Comparison of ENCODE assay signal across 8 mouse cellular contexts in the genomic region with DNA sequence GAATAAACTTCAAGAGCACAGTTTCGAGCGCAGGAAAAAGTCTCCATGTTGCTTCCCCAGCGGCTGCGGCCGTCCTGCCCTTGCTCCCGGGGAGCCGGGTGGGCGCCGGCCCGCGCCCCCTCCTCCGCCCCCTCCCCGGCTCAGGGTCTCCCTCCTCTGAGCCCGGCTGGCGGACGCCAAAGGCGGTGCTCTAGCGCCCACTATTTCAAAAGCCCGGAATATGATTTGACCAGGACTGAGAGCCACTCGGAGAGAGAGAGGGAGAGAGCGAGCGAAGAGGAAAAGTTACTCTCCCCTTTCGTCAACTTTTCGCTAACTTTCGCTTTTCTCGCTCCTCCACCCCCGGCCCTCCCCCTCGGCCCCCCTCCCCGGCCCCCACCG. TPM values are rescaled to one million over a fixed set of nuclear protein-coding genes. Genes with fewer than 3 reads are reported as not detected.
A peak's percentile ranks its signal among the peaks of the same experiment; 100 is the strongest.
DNase-seq lines count a peak whose midpoint lies in the region; ATAC-seq and TF ChIP-seq lines count a peak whose summit lies in the region.

No protein-coding gene starts in this region.

- peak overlapping the region; percentile 98 for H3K27ac ChIP-seq in embryonic facial prominence, embryonic 13.5 days
- H3K27ac ChIP-seq in hindbrain, embryonic 11.5 days (ENCODE audit: low read depth, low read length): peak overlapping the region; percentile 70
- H3K27ac ChIP-seq in liver, adult 2 months (replicated peaks; ENCODE audit: insufficient read depth, low read depth, low read length): no peak overlapping the region
- H3K27ac ChIP-seq in neural tube, embryonic 13.5 days (replicated peaks): peak overlapping the region; percentile 81

- no peak for TF ChIP-seq POLR2A in liver, adult 2 months (IDR thresholded peaks at IDR 0.05; ENCODE audit: extremely low read depth, insufficient read depth, low read length)

- no peaks in the 10 kb centered on the region for H3K79me2 ChIP-seq in liver, adult 2 months (ENCODE audit: control insufficient read depth, insufficient read depth, low read length)

- peak overlapping the region; percentile 92 for H3K9ac ChIP-seq in embryonic facial prominence, embryonic 13.5 days
- peak overlapping the region; percentile 85 for H3K9ac ChIP-seq in hindbrain, embryonic 11.5 days (ENCODE audit: low read depth, low read length)
- no peak overlapping the region; the same call in 1 of the 2 replicates for H3K9ac ChIP-seq in liver, adult 2 months (ENCODE audit: low read depth, low read length)
- peak overlapping the region; percentile 81 for H3K9ac ChIP-seq in neural tube, embryonic 13.5 days

- intact Hi-C loops in left cerebral cortex, postnatal 25 days (cut with DNase I): loop anchor here (5.0 kb wide), 3 partner anchors 79 to 189 kb away; no protein-coding TSS in a partner anchor

- ATAC-seq in embryonic facial prominence, embryonic 13.5 days (ENCODE audit: insufficient number of reproducible peaks, insufficient read depth, low FRiP score, low TSS enrichment, low read depth): peak; percentile 45; the same call in 1 of the 2 replicates
- ATAC-seq in hindbrain, embryonic 11.5 days (ENCODE audit: low FRiP score): peak; percentile 78
- peak; percentile 65 for ATAC-seq in neural tube, embryonic 13.5 days (ENCODE audit: low read depth)

- H3K27me3 ChIP-seq in embryonic facial prominence, embryonic 13.5 days: peaks cover 85% of the 10 kb centered on the region
- H3K27me3 ChIP-seq in hindbrain, embryonic 11.5 days (ENCODE audit: control insufficient read depth, insufficient read depth, low read length): peaks cover 86% of the 10 kb centered on the region
- H3K27me3 ChIP-seq in liver, adult 2 months (ENCODE audit: control insufficient read depth, insufficient read depth, low read length): peaks cover 23% of the 10 kb centered on the region
- peaks cover 100% of the 10 kb centered on the region for H3K27me3 ChIP-seq in neural tube, embryonic 13.5 days

- peaks cover 54% of the 10 kb centered on the region for H3K4me1 ChIP-seq in embryonic facial prominence, embryonic 13.5 days
- H3K4me1 ChIP-seq in hindbrain, embryonic 11.5 days (replicated peaks; ENCODE audit: control insufficient read depth, insufficient read depth, low read length): peaks cover 21% of the 10 kb centered on the region
- no peaks in the 10 kb centered on the region for H3K4me1 ChIP-seq in liver, adult 2 months (ENCODE audit: control insufficient read depth, insufficient read depth, low read length)
- H3K4me1 ChIP-seq in neural tube, embryonic 13.5 days (replicated peaks): peaks cover 66% of the 10 kb centered on the region

- peak; percentile 24 to 35 for DNase-seq in left cerebral cortex, postnatal 25 days (ENCODE audit: low spot score in 2 of 2)
- no peak for DNase-seq in left cerebral cortex, adult 11 months (ENCODE audit: low spot score)
- DNase-seq in hindbrain, embryonic 11.5 days (ENCODE audit: low spot score): no peak
- DNase-seq in liver, adult 2 months (ENCODE audit: extremely low read depth, low read depth, low spot score): no peak
- no peak for DNase-seq in natural killer cell, adult 2 months (ENCODE audit: low spot score in 2 of 2)
- no peak for DNase-seq in spleen, postnatal 10 days (ENCODE audit: low spot score in 2 of 2)

- H3K36me3 ChIP-seq in embryonic facial prominence, embryonic 13.5 days: no peaks in the 10 kb centered on the region
- H3K36me3 ChIP-seq in hindbrain, embryonic 11.5 days (ENCODE audit: control insufficient read depth, insufficient read depth, low read length): no peaks in the 10 kb centered on the region
- no peaks in the 10 kb centered on the region for H3K36me3 ChIP-seq in liver, adult 2 months (ENCODE audit: control insufficient read depth, insufficient read depth, low read length)
- H3K36me3 ChIP-seq in neural tube, embryonic 13.5 days: no peaks in the 10 kb centered on the region

- H3K4me3 ChIP-seq in embryonic facial prominence, embryonic 13.5 days: peak overlapping the region; percentile 75
- peak overlapping the region; percentile 65 for H3K4me3 ChIP-seq in hindbrain, embryonic 11.5 days (ENCODE audit: low read depth, low read length)
- H3K4me3 ChIP-seq in liver, adult 2 months (ENCODE audit: insufficient read depth, low read depth, low read length): peak overlapping the region; percentile 61; the same call in 1 of the 2 replicates
- peak overlapping the region; percentile 48 for H3K4me3 ChIP-seq in neural tube, embryonic 13.5 days

- WGBS in embryonic facial prominence, embryonic 13.5 days: 0% methylated on average over 25 of the region's 30 CpGs
- WGBS in hindbrain, embryonic 11.5 days: under 1% methylated on average over 28 of the region's 30 CpGs
- WGBS in liver, adult 2 months: under 1% methylated on average over 27 of the region's 30 CpGs
- 0% methylated on average over 25 of the region's 30 CpGs for WGBS in neural tube, embryonic 13.5 days

- peak overlapping the region; percentile 83 for H3K4me2 ChIP-seq in embryonic facial prominence, embryonic 13.5 days
- H3K4me2 ChIP-seq in hindbrain, embryonic 11.5 days (replicated peaks; ENCODE audit: low read depth, low read length): peak overlapping the region; percentile 90
- peak overlapping the region; percentile 65 for H3K4me2 ChIP-seq in neural tube, embryonic 13.5 days

- H3K9me3 ChIP-seq in embryonic facial prominence, embryonic 13.5 days: no peaks in the 10 kb centered on the region
- no peaks in the 10 kb centered on the region for H3K9me3 ChIP-seq in hindbrain, embryonic 11.5 days (ENCODE audit: control insufficient read depth, low read length)
- H3K9me3 ChIP-seq in neural tube, embryonic 13.5 days: no peaks in the 10 kb centered on the region

- TF ChIP-seq CTCF in liver, adult 2 months (IDR thresholded peaks at IDR 0.05; ENCODE audit: low read depth, low read length): no peak

RNA-seq across cellular contexts. Expression of a gene that starts 0.6 kb away (rescaled TPM):
- total RNA-seq in left cerebral cortex, postnatal 25 days (2021): 1 to 10 TPM; 6.5 to 7.7 TPM
- 39.0 and 46.0 TPM in 2 replicates for polyA plus RNA-seq in embryonic facial prominence, embryonic 13.5 days (2015; fragmentation: Nextera tagmentation; extraction: Ambion mirVana)
- polyA plus RNA-seq in hindbrain, embryonic 11.5 days (2014; fragmentation: Nextera tagmentation; extraction: Ambion mirVana): 17.6 and 21.8 TPM in 2 replicates
- total RNA-seq in liver, adult 2 months (2014; rRNA removed): 0.37 and 0.40 TPM in 2 replicates
- 0.22 and 0.39 TPM in 2 replicates for polyA plus RNA-seq in liver, adult 2 months (2012; rRNA removed)
- polyA plus RNA-seq in neural tube, embryonic 13.5 days (2015; fragmentation: Nextera tagmentation; extraction: Ambion mirVana): 10.0 and 12.4 TPM in 2 replicates

RNA-seq across cellular contexts. Expression of a gene that starts 31.6 kb away (rescaled TPM):
- not detected for total RNA-seq in left cerebral cortex, postnatal 25 days (2021)
- not detected in 2 replicates for polyA plus RNA-seq in embryonic facial prominence, embryonic 13.5 days (2015; fragmentation: Nextera tagmentation; extraction: Ambion mirVana)
- polyA plus RNA-seq in hindbrain, embryonic 11.5 days (2014; fragmentation: Nextera tagmentation; extraction: Ambion mirVana): not detected in 2 replicates
- total RNA-seq in liver, adult 2 months (2014; rRNA removed): not detected in 2 replicates
- not detected in 2 replicates for polyA plus RNA-seq in liver, adult 2 months (2012; rRNA removed)
- not detected in 2 replicates for polyA plus RNA-seq in neural tube, embryonic 13.5 days (2015; fragmentation: Nextera tagmentation; extraction: Ambion mirVana)

Comparison
In these comparisons a context has a peak if more than half of its experiments do, and no peak if none do; other contexts are left out.
1. DNase-seq: peak in left cerebral cortex, postnatal 25 days (2 of 2); none in left cerebral cortex, adult 11 months (single experiment), hindbrain, embryonic 11.5 days (single experiment), liver, adult 2 months (single experiment), natural killer cell, adult 2 months (0 of 2) and spleen, postnatal 10 days (0 of 2).
2. Peak in every context shown above with its lines, with median percentiles within 50 percentile points of each other: ATAC-seq, H3K4me2 ChIP-seq and H3K4me3 ChIP-seq.